Mouse (Mus musculus) thymus, adult 2 months (tissue): ENCODE data around the gene 1700125H20Rik. TPM values are rescaled to one million over a fixed set of nuclear protein-coding genes. Genes with fewer than 3 reads are reported as not detected.

Experiments used
- DNase-seq: peaks from one replicate; pipeline ENCODE4 v3.0.0; 2021
- H3K27ac ChIP-seq: fragments of 200-500 bp; 2 replicates; pipeline ENCODE4 v1.5.1; 2012; ENCODE audit warnings: low read length, control low read depth; ENCODE audit not compliant: control insufficient read depth, insufficient read depth
- H3K27me3 ChIP-seq: fragments of 200-500 bp; 2 replicates; pipeline ENCODE4 v1.6.1; 2012; ENCODE audit warnings: mild to moderate bottlenecking, low read length, moderate library complexity, mixed read lengths; ENCODE audit not compliant: control insufficient read depth, insufficient read depth
- H3K36me3 ChIP-seq: fragments of 200-500 bp; 2 replicates; pipeline ENCODE4 v1.6.1; 2012; ENCODE audit warnings: mild to moderate bottlenecking, low read length, moderate library complexity; ENCODE audit not compliant: control insufficient read depth, insufficient read depth
- H3K4me1 ChIP-seq: fragments of 200-500 bp; replicated peaks from 2 replicates; pipeline ENCODE4 v1.6.1; 2012; ENCODE audit warnings: low read length; ENCODE audit not compliant: control insufficient read depth, insufficient read depth
- H3K4me3 ChIP-seq: fragments of 200-500 bp; 2 replicates; pipeline ENCODE4 v1.5.1; 2012; ENCODE audit warnings: mild to moderate bottlenecking, low read length, control low read depth, moderate library complexity; ENCODE audit not compliant: control insufficient read depth, insufficient read depth
- CTCF ChIP-seq: fragments of 200-500 bp; IDR thresholded peaks from 2 replicates; pipeline ENCODE4 v1.5.1; 2012; ENCODE audit warnings: mild to moderate bottlenecking, control low read depth, low read length, moderate library complexity, borderline replicate concordance; ENCODE audit not compliant: control insufficient read depth, poor library complexity, insufficient read depth; ENCODE audit errors: extremely low read depth
- POLR2A ChIP-seq: fragments of 200-500 bp; IDR thresholded peaks from 2 replicates; pipeline ENCODE4 v1.6.1; 2012; ENCODE audit warnings: mild to moderate bottlenecking, low read length, control low read depth, moderate library complexity; ENCODE audit not compliant: control insufficient read depth, poor library complexity, insufficient read depth; ENCODE audit errors: extremely low read depth
- WGBS: fragments of 180-500 bp; shearing (Covaris S2); methylation state at CpG from one replicate; pipeline ENCODE4 v1.1.7; 2018; 5-methylcytosine and 5-hydroxymethylcytosine counted together
- polyA plus RNA-seq: library from polyadenylated mRNA; depleted of rRNA; stranded (reverse); fragments of >200 nt; gene quantifications from 2 replicates; pipeline ENCODE4 v1.2.3, GENCODE M21; 2012

1700125H20Rik gene
- polyA plus RNA-seq, 1 experiment = not detected

DNA sequence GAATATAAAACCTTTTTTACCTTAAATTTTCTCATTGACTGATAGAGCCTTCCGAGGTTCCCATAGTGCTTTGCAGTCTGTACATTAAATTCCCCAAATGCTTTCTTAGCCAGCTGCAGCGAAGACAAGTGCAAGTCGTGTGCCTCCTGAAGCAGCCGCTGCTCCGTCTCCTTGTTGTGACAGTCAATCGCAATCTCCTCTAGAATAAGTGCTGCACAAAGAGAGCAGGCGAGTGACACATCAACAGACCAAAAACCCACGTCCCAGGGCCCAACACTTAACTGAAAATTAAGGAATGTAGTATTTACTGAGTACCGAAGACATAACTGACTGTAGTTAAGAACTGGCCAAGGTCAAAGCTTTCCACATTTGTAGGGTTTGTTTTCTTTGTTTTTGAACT is 25.8 kb downstream of the 1700125H20Rik start:
- no peak for TF ChIP-seq CTCF
- TF ChIP-seq POLR2A = no peak
- WGBS = 98% methylated on average over 9 of the region's 9 CpGs
- no peak for DNase-seq
- Histone ChIP-seq H3K36me3 (peaks cover 79% of the 10 kb centered on the region), H3K27ac (no peak overlapping the region), H3K27me3 (no peaks in the 10 kb centered on the region), H3K4me1 (no peaks in the 10 kb centered on the region), H3K4me3 (no peak overlapping the region)

DNA sequence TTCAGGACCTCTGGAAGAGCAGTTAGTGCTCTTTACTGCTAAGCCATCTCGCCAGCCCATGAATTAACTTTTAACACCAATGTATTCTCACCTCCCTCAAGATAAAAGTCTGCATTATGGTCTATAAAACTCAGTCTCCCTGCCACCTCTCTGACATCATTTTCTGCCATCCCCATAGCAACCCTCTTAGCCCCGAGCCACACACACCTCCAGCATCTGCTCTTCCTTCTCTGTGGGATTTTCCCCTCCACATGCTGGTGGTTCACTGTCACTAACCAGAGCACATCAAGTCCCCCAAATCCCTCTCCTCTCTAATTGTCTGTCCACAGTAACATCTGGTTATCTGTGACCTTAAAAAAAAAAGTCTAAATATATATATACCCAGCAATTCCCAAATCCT is 28.7 kb downstream of the 1700125H20Rik start:
- DNase-seq = no peak
- TF ChIP-seq POLR2A (no peak), CTCF (no peak)
- Histone ChIP-seq H3K4me3 (no peak overlapping the region), H3K27ac (no peak overlapping the region), H3K4me1 (no peaks in the 10 kb centered on the region), H3K36me3 (peaks cover 69% of the 10 kb centered on the region), H3K27me3 (no peaks in the 10 kb centered on the region)
- 87% methylated on average over 2 of the region's 2 CpGs for WGBS

DNA sequence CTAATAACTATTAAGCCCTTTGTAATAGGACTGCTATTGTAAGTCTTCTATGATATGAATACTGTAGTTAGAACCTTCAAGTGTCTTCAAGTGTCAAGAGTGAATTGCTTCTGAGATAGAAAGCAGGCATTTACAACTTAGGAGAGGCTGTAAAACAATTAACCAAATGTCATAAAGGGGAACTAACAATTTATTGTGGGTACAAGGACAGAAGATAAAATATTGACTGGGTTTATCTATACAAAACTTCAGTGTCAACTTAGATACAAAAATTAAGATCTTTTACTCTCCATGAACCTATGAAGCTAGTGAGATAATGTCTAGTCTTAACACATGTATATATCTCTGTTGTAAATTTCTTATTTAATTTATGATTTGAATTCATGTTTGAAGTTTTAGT is 36.0 kb downstream of the 1700125H20Rik start:
- TF ChIP-seq CTCF (no peak), POLR2A (no peak)
- DNase-seq = no peak
- Histone ChIP-seq H3K4me3 (no peak overlapping the region), H3K36me3 (peaks cover 47% of the 10 kb centered on the region), H3K27ac (no peak overlapping the region), H3K4me1 (no peaks in the 10 kb centered on the region), H3K27me3 (no peaks in the 10 kb centered on the region)

DNA sequence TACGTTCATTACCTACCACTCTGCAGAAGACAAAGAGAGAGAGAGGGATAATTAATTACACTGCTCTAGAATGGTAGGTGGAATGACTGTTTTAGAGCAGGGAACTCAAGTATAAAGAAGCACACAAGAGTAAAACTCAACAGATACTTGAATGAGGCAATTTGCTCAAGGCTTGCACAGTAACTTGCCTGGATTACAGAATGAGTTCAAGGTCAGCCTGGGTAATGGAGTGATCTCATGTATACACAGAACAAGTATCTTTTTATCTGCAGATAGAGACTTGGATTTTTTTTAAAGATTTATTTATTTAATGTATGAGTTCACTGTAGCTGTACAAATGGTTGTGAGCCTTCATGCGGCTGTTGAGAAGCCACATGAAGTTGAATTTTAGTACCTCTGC is 40.9 kb downstream of the 1700125H20Rik start:
- Histone ChIP-seq H3K27me3 (no peaks in the 10 kb centered on the region), H3K27ac (no peak overlapping the region), H3K36me3 (peaks cover 76% of the 10 kb centered on the region), H3K4me1 (no peaks in the 10 kb centered on the region), H3K4me3 (no peak overlapping the region)
- no peak for TF ChIP-seq POLR2A
- no peak for TF ChIP-seq CTCF
- no peak for DNase-seq
- 92% methylated on average over 2 of the region's 2 CpGs for WGBS

DNA sequence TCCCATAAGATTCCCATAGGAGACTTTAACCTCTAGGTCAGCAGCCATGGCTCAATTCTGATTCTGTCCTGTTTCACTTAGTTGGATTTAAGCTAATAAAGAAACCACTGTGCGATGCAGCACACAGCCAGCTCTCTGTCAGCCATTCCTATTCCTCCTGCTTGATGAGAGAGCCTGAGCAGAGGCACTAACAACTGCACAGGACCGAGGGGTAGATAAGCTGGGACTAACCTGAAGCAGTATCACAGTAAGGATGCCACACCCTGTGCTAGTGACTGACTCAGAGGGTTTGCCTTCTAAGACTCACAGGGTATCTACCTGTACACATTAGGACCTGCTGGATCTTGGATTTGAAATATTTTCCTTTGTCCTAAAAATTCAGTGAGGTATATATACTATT is 43.0 kb downstream of the 1700125H20Rik start:
- H3K27ac ChIP-seq = no peak overlapping the region
- TF ChIP-seq CTCF (no peak), POLR2A (no peak)
- WGBS = 98% methylated on average over 2 of the region's 2 CpGs
- no peak for DNase-seq
- no peak overlapping the region for H3K4me3 ChIP-seq
- no peaks in the 10 kb centered on the region for H3K27me3 ChIP-seq
- no peaks in the 10 kb centered on the region for H3K4me1 ChIP-seq
- H3K36me3 ChIP-seq = peaks cover 70% of the 10 kb centered on the region

DNA sequence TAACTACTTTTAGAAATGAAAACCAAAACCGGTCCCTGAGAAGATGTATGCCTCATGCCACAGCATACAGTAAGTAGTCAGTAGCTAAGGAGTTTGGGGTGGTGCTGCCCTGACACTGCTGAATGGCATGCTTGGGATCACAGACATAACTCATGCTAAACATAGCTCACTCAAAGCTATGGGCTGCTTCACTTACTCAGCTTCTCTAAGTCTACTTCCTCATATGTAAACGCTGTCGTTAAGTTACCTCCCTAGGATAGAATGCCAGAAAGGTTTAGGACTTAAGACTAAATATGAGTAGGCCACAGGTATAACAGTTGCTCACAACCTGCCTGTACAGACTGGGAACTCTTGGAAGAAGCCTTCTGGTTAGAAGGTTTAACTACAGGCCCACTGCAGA is 44.5 kb downstream of the 1700125H20Rik start:
- H3K27me3 ChIP-seq = no peaks in the 10 kb centered on the region
- H3K36me3 ChIP-seq = peaks cover 57% of the 10 kb centered on the region
- TF ChIP-seq CTCF (no peak), POLR2A (no peak)
- H3K4me1 ChIP-seq = no peaks in the 10 kb centered on the region
- DNase-seq = no peak
- 94% methylated on average over 3 of the region's 3 CpGs for WGBS
- H3K27ac ChIP-seq = no peak overlapping the region
- H3K4me3 ChIP-seq = no peak overlapping the region

DNA sequence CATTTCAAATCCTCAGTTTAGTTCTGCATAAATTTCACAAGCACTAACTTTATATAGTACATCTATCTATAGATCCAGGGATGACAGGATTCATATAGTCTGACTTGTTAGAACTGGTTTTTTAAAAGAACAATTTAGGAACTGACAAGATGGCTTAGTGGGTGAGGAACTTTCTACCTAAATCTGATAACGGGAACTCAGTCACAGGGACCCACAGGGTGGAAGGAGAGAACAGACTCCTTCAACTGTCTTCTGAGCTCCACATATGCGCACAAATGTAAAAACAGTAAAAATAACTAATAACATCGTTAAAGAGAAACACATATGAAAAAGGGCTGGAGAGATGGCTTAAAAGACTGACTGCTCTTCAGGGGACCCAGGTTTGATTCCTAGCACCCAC is 48.8 kb downstream of the 1700125H20Rik start:
- no peak overlapping the region for H3K27ac ChIP-seq
- no peaks in the 10 kb centered on the region for H3K4me1 ChIP-seq
- WGBS = 98% methylated on average over 3 of the region's 3 CpGs
- no peaks in the 10 kb centered on the region for H3K27me3 ChIP-seq
- peaks cover 21% of the 10 kb centered on the region for H3K36me3 ChIP-seq
- no peak for DNase-seq
- no peak for TF ChIP-seq POLR2A
- no peak overlapping the region for H3K4me3 ChIP-seq

DNA sequence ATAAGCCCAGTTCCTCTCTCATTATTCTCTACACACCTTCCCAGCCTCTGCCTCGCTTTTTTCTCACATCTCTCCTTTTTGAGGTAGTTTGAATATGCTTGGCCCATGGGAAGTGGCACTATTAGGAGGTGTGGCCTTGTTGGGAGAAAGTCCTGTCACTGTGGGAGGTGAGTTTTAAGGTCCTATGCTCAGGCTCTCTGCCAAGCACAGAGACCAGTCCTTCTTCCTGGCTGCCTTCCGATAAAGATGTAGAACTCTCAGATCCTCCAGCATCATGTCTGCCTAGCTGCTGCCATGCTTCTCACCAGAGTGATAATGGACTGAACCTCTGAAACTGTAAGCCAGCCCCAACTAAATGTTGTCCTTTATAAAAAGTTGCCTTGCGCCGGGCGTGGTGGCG is 52.4 kb downstream of the 1700125H20Rik start:
- no peak for DNase-seq
- Histone ChIP-seq H3K27ac (no peak overlapping the region), H3K4me1 (no peaks in the 10 kb centered on the region), H3K27me3 (no peaks in the 10 kb centered on the region), H3K4me3 (no peak overlapping the region), H3K36me3 (no peaks in the 10 kb centered on the region)
- over 99% methylated on average over 6 of the region's 6 CpGs for WGBS
- TF ChIP-seq POLR2A = no peak
- TF ChIP-seq CTCF = no peak
